Mouse (Mus musculus) thymus, adult 2 months (tissue): Measurements from ENCODE around the gene Zfp609. TPM values are rescaled to one million over a fixed set of nuclear protein-coding genes. Genes with fewer than 3 reads are reported as not detected.

Source experiments
- DNase-seq: peaks from one replicate; pipeline ENCODE4 v3.0.0; 2021
- H3K27ac ChIP-seq: fragments of 200-500 bp; 2 replicates; pipeline ENCODE4 v1.5.1; 2012; ENCODE audit warnings: low read length, control low read depth; ENCODE audit not compliant: control insufficient read depth, insufficient read depth
- H3K27me3 ChIP-seq: fragments of 200-500 bp; 2 replicates; pipeline ENCODE4 v1.6.1; 2012; ENCODE audit warnings: mild to moderate bottlenecking, low read length, moderate library complexity, mixed read lengths; ENCODE audit not compliant: control insufficient read depth, insufficient read depth
- H3K36me3 ChIP-seq: fragments of 200-500 bp; 2 replicates; pipeline ENCODE4 v1.6.1; 2012; ENCODE audit warnings: mild to moderate bottlenecking, low read length, moderate library complexity; ENCODE audit not compliant: control insufficient read depth, insufficient read depth
- H3K4me1 ChIP-seq: fragments of 200-500 bp; replicated peaks from 2 replicates; pipeline ENCODE4 v1.6.1; 2012; ENCODE audit warnings: low read length; ENCODE audit not compliant: control insufficient read depth, insufficient read depth
- H3K4me3 ChIP-seq: fragments of 200-500 bp; 2 replicates; pipeline ENCODE4 v1.5.1; 2012; ENCODE audit warnings: mild to moderate bottlenecking, low read length, control low read depth, moderate library complexity; ENCODE audit not compliant: control insufficient read depth, insufficient read depth
- CTCF ChIP-seq: fragments of 200-500 bp; IDR thresholded peaks from 2 replicates; pipeline ENCODE4 v1.5.1; 2012; ENCODE audit warnings: mild to moderate bottlenecking, control low read depth, low read length, moderate library complexity, borderline replicate concordance; ENCODE audit not compliant: control insufficient read depth, poor library complexity, insufficient read depth; ENCODE audit errors: extremely low read depth
- POLR2A ChIP-seq: fragments of 200-500 bp; IDR thresholded peaks from 2 replicates; pipeline ENCODE4 v1.6.1; 2012; ENCODE audit warnings: mild to moderate bottlenecking, low read length, control low read depth, moderate library complexity; ENCODE audit not compliant: control insufficient read depth, poor library complexity, insufficient read depth; ENCODE audit errors: extremely low read depth
- WGBS: fragments of 180-500 bp; shearing (Covaris S2); methylation state at CpG from one replicate; pipeline ENCODE4 v1.1.7; 2018; 5-methylcytosine and 5-hydroxymethylcytosine counted together
- polyA plus RNA-seq: library from polyadenylated mRNA; depleted of rRNA; stranded (reverse); fragments of >200 nt; gene quantifications from 2 replicates; pipeline ENCODE4 v1.2.3, GENCODE M21; 2012

Zfp609 gene
- polyA plus RNA-seq, 1 experiment, result 8.0 TPM

GRCm38 (mm10) chr9:65820301-65820700 is 7.1 kb downstream of the Zfp609 start:
- no peaks in the 10 kb centered on the region for H3K36me3 ChIP-seq
- no peak for TF ChIP-seq CTCF
- TF ChIP-seq POLR2A, result no peak
- H3K27ac ChIP-seq, result no peak overlapping the region
- H3K4me3 ChIP-seq, result no peak overlapping the region
- no peaks in the 10 kb centered on the region for H3K27me3 ChIP-seq
- no peak for DNase-seq
- 95% methylated on average over 2 of the region's 2 CpGs for WGBS
- peaks cover 2% of the 10 kb centered on the region; the same call in 1 of the 2 replicates for H3K4me1 ChIP-seq

DNA sequence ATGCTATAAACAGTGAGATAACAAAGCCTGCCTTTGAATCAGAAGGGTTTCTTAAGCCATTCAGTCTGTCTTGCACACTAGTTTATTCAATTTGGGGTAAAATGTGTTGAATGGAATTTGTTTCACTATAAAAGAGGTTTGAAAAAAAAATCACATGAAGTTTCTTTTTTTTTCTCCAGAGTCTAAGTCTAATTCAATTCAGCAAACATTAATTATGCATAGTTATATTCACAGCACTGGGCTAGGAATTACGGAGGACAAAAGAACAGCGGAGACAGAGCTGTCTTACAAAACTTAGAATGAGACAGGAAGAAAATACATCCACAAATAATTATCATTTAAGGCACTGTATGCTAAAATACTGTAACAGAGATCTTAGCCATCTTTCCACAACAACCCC is 9.0 kb downstream of the Zfp609 start:
- no peaks in the 10 kb centered on the region for H3K27me3 ChIP-seq
- 95% methylated on average over 2 of the region's 2 CpGs for WGBS
- no peak for DNase-seq
- TF ChIP-seq CTCF (no peak), POLR2A (no peak)
- no peak overlapping the region for H3K27ac ChIP-seq
- H3K4me1 ChIP-seq, result no peaks in the 10 kb centered on the region
- no peaks in the 10 kb centered on the region for H3K36me3 ChIP-seq
- H3K4me3 ChIP-seq, result no peak overlapping the region

GRCm38 (mm10) chr9:65812841-65813240 is 14.5 kb downstream of the Zfp609 start:
- DNase-seq, result no peak
- Histone ChIP-seq H3K27ac (no peak overlapping the region), H3K4me3 (no peak overlapping the region), H3K27me3 (no peaks in the 10 kb centered on the region), H3K4me1 (no peaks in the 10 kb centered on the region), H3K36me3 (no peaks in the 10 kb centered on the region)
- TF ChIP-seq CTCF (no peak), POLR2A (no peak)
- WGBS, result 77% methylated on average over 2 of the region's 2 CpGs

DNA sequence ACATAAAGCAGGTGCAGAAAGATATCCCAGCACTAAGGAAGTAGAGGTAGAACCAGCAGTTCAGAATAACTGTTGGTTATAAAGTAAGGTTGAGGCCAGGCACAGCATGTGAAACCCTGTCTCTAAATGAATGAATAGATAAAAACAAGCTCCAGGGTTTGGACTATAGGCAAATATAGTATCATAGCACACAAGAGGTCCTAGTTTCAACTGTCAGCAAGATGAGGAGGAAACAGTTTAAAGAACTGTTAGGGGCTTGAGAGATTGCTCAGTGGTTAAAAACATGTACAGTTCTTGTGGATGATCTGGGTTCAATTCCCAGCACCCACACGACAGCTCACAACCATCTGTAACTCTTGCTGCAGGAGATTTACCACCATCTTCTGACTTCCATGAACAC is 15.6 kb downstream of the Zfp609 start:
- H3K27me3 ChIP-seq, result no peaks in the 10 kb centered on the region
- 86% methylated on average over 1 of the region's 1 CpGs for WGBS
- no peaks in the 10 kb centered on the region for H3K36me3 ChIP-seq
- H3K4me3 ChIP-seq, result no peak overlapping the region
- TF ChIP-seq POLR2A, result no peak
- TF ChIP-seq CTCF, result no peak
- no peak overlapping the region for H3K27ac ChIP-seq
- DNase-seq, result no peak
- no peaks in the 10 kb centered on the region for H3K4me1 ChIP-seq

- no peak for TF ChIP-seq POLR2A
- TF ChIP-seq CTCF, result no peak
- DNase-seq, result no peak
- Histone ChIP-seq H3K36me3 (no peaks in the 10 kb centered on the region), H3K27ac (no peak overlapping the region), H3K27me3 (no peaks in the 10 kb centered on the region), H3K4me1 (no peaks in the 10 kb centered on the region), H3K4me3 (no peak overlapping the region)
- WGBS, result 96% methylated on average over 1 of the region's 1 CpGs
Measured at GRCm38 (mm10) chr9:65807818-65808217, 19.5 kb downstream of the Zfp609 start.

GRCm38 (mm10) chr9:65807251-65807650 is 20.1 kb downstream of the Zfp609 start:
- H3K36me3 ChIP-seq, result no peaks in the 10 kb centered on the region
- no peaks in the 10 kb centered on the region for H3K4me1 ChIP-seq
- no peak overlapping the region for H3K4me3 ChIP-seq
- H3K27ac ChIP-seq, result no peak overlapping the region
- H3K27me3 ChIP-seq, result no peaks in the 10 kb centered on the region
- DNase-seq, result no peak
- no peak for TF ChIP-seq CTCF
- no peak for TF ChIP-seq POLR2A
- 97% methylated on average over 5 of the region's 5 CpGs for WGBS

- 85% methylated on average over 4 of the region's 4 CpGs for WGBS
- Histone ChIP-seq H3K4me1 (no peaks in the 10 kb centered on the region), H3K27me3 (no peaks in the 10 kb centered on the region), H3K27ac (no peak overlapping the region), H3K36me3 (no peaks in the 10 kb centered on the region), H3K4me3 (no peak overlapping the region)
- TF ChIP-seq CTCF (no peak), POLR2A (no peak)
- no peak for DNase-seq
Measured at GRCm38 (mm10) chr9:65799770-65800169, 27.6 kb downstream of the Zfp609 start.
